Mouse (Mus musculus): ENCODE measurements around the gene Ston1. TPM values are rescaled to one million over a fixed set of nuclear protein-coding genes. Genes with fewer than 3 reads are reported as not detected.

Gene Ston1
- polyA plus RNA-seq, 1 experiment from 2014 or later: 4.8 TPM

GRCm38 (mm10) chr17:88644876-88645275, 47.4 kb downstream of the Ston1 start:
- Histone ChIP-seq H3K4me2 (no peak overlapping the region), H3K36me3 (peaks cover 46% of the 10 kb centered on the region), H3K4me1 (replicated peaks) (no peaks in the 10 kb centered on the region), H3K4me3 (replicated peaks) (no peak overlapping the region), H3K9ac (replicated peaks) (no peak overlapping the region), H3K9me3 (no peaks in the 10 kb centered on the region), H3K27me3 (no peaks in the 10 kb centered on the region), H3K27ac (no peak overlapping the region)
- WGBS: 82% methylated on average over 7 of the region's 7 CpGs
- no peak for ATAC-seq (ENCODE audit: insufficient number of reproducible peaks, insufficient read depth, low FRiP score, low TSS enrichment, low read depth)

DNA sequence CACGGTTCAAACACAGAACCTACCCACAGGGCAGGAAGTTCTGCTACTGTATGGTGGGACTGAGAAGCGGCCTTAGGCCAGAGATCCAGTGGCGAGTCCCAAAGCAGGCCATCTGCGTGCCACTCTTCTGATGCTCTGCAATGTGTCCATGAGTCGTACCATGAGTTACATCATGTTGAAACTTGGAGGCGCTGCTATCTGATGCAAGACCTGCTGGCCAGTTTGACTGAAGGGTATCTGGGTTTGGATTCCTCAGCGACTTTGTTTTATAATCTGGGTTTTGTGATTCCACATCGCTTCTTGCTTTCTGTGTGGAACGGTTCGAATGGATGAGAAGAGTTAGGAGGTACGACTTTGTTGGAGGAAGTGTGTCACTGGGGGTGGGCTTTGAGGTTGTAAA, 47.8 kb downstream of the Ston1 start:
- Histone ChIP-seq H3K9ac (replicated peaks) (no peak overlapping the region), H3K4me2 (no peak overlapping the region), H3K9me3 (no peaks in the 10 kb centered on the region), H3K27ac (no peak overlapping the region), H3K4me1 (replicated peaks) (no peaks in the 10 kb centered on the region), H3K4me3 (replicated peaks) (no peak overlapping the region), H3K27me3 (no peaks in the 10 kb centered on the region), H3K36me3 (peaks cover 42% of the 10 kb centered on the region)
- WGBS: 92% methylated on average over 11 of the region's 11 CpGs
- ATAC-seq (ENCODE audit: insufficient number of reproducible peaks, insufficient read depth, low FRiP score, low TSS enrichment, low read depth): no peak

GRCm38 (mm10) chr17:88647149-88647548, 49.7 kb downstream of the Ston1 start:
- ATAC-seq (ENCODE audit: insufficient number of reproducible peaks, insufficient read depth, low FRiP score, low TSS enrichment, low read depth): no peak
- Histone ChIP-seq H3K36me3 (peaks cover 37% of the 10 kb centered on the region), H3K9me3 (no peaks in the 10 kb centered on the region), H3K27ac (no peak overlapping the region), H3K9ac (replicated peaks) (no peak overlapping the region), H3K4me1 (replicated peaks) (no peaks in the 10 kb centered on the region), H3K27me3 (no peaks in the 10 kb centered on the region), H3K4me2 (no peak overlapping the region), H3K4me3 (replicated peaks) (no peak overlapping the region)
- WGBS: 96% methylated on average over 3 of the region's 3 CpGs

DNA sequence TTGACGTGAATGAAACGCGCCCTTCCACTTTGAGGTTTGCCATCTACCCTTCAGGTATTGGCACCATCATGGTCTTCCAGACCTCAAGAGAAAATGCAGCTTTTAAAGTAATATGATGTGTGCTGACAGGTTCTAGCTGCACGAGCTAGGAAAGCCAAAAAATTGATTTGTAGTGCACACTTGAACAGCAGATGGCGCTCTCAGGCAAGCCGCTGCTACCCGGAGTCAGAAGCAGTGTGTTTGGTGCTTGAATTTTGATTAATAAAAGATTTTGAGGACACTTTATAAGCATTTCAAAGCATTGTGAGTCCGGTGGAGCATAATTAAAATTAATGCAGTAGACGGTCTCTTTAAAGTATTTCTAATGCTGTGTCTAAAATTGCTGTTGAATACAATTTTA, 54.5 kb downstream of the Ston1 start:
- Histone ChIP-seq H3K4me3 (replicated peaks) (no peak overlapping the region), H3K36me3 (peaks cover 14% of the 10 kb centered on the region), H3K9me3 (no peaks in the 10 kb centered on the region), H3K9ac (replicated peaks) (no peak overlapping the region), H3K4me1 (replicated peaks) (no peaks in the 10 kb centered on the region), H3K4me2 (no peak overlapping the region), H3K27me3 (0 out of 2 replicates have a peak, but pooled peaks cover 5% of the 10 kb centered on the region), H3K27ac (no peak overlapping the region)
- no peak for ATAC-seq (ENCODE audit: insufficient number of reproducible peaks, insufficient read depth, low FRiP score, low TSS enrichment, low read depth)
- 6% methylated on average over 9 of the region's 9 CpGs for WGBS

DNA sequence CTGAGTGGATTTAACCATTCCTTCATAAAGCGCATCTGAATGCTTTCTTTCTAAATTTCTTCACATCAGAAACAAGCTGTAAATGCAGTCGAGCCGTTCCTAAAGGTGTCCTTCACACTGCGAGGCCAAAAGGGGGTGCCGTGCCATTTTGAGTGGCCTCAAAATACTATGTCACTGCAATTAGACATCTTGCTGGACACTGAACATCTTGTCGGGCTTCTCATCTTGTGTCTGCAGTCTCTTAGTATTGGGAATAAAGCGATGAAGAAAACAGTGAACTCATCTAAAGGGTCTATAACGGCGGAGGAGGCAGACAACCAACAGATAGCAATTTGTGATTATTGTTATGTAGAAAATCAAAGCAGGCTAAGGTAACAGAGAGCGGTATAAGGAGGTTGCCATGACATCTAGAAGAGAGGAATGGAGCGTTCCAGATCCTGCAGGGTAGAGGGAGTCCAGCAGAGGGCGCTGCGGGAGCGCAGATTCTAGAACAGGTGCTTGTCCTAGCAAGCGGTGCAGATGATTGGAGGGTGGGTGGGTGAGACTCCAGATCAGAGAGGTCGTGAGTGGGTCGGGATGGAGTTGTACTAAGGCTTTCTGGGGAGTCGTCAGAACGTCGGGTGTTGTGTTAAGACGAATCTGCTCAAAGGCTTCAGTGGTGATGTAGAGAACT, 55.4 kb downstream of the Ston1 start:
- Histone ChIP-seq H3K9ac (replicated peaks) (no peak overlapping the region), H3K27ac (no peak overlapping the region)
- 20% methylated on average over 21 of the region's 21 CpGs for WGBS

GRCm38 (mm10) chr17:88653375-88653769, 55.9 kb downstream of the Ston1 start:
- no peak for ATAC-seq (ENCODE audit: insufficient number of reproducible peaks, insufficient read depth, low FRiP score, low TSS enrichment, low read depth)

More for the DNA sequence above, 55.4 kb downstream of the Ston1 start:
- Histone ChIP-seq H3K4me1 (replicated peaks) (no peaks in the 10 kb centered on the region), H3K4me3 (replicated peaks) (no peak overlapping the region), H3K36me3 (peaks cover 14% of the 10 kb centered on the region), H3K4me2 (no peak overlapping the region), H3K9me3 (no peaks in the 10 kb centered on the region), H3K27me3 (0 out of 2 replicates have a peak, but pooled peaks cover 5% of the 10 kb centered on the region)
- ATAC-seq (ENCODE audit: insufficient number of reproducible peaks, insufficient read depth, low FRiP score, low TSS enrichment, low read depth): peak; percentile 47; the same call in 1 of the 2 replicates

DNA sequence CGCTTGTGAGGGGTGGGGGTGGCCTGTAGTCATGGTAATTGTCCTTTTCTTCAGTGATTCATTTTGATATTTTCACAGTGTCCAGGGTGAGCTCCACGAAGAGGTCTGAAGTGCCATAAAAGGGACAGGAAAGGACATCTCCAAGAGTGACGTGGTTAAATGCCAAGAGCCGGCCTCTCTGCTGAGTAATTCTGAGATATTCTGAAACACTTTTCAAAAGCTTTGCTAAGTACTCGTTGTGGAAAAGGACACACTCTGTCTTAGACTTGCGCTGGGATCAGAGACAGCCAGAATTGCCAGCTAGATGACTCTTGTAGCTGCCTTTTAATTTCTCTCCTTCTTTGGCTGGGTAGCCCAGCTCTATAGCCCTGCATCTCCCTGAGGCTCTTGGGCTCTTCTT, 61.0 kb downstream of the Ston1 start:
- Histone ChIP-seq H3K27ac (no peak overlapping the region), H3K27me3 (no peaks in the 10 kb centered on the region), H3K9ac (replicated peaks) (no peak overlapping the region), H3K4me3 (replicated peaks) (no peak overlapping the region), H3K9me3 (no peaks in the 10 kb centered on the region), H3K4me1 (replicated peaks) (peaks cover 10% of the 10 kb centered on the region), H3K36me3 (no peaks in the 10 kb centered on the region), H3K4me2 (no peak overlapping the region)
- WGBS: 83% methylated on average over 6 of the region's 6 CpGs
- ATAC-seq (ENCODE audit: insufficient number of reproducible peaks, insufficient read depth, low FRiP score, low TSS enrichment, low read depth): no peak

More at GRCm38 (mm10) chr17:88653375-88653769, 55.9 kb downstream of the Ston1 start:
- no peaks in the 10 kb centered on the region for H3K4me1 ChIP-seq (replicated peaks)
- WGBS: 81% methylated on average over 4 of the region's 4 CpGs
- H3K4me2 ChIP-seq: no peak overlapping the region
- no peak overlapping the region for H3K9ac ChIP-seq (replicated peaks)
- H3K36me3 ChIP-seq: peaks cover 9% of the 10 kb centered on the region
- no peak overlapping the region for H3K4me3 ChIP-seq (replicated peaks)
- H3K27me3 ChIP-seq: 0 out of 2 replicates have a peak, but pooled peaks cover 5% of the 10 kb centered on the region
- no peak overlapping the region for H3K27ac ChIP-seq
- H3K9me3 ChIP-seq: no peaks in the 10 kb centered on the region

DNA sequence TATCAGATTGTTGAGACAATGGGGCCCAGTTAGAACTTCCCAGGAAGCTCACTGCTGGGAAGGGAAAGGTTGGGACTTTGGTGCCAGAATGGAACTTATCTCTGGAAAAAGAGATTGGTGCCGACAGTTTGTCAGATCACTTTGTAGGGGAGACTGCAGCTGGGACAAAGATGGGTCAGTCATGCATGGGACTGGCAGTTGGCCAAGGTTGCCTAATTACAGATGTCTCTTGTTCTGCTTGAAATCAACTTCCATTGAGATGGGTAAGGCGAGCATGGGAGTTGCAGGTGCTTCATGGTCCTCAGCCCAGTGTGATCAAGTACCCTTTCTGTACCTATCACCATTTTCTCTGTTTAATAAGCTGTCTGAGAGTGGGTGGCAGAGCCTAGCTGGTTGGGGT, 68.6 kb downstream of the Ston1 start:
- Histone ChIP-seq H3K27me3 (0 out of 2 replicates have a peak, but pooled peaks cover 6% of the 10 kb centered on the region), H3K4me1 (replicated peaks) (peaks cover 23% of the 10 kb centered on the region), H3K27ac (no peak overlapping the region), H3K4me2 (no peak overlapping the region), H3K9me3 (no peaks in the 10 kb centered on the region), H3K36me3 (no peaks in the 10 kb centered on the region), H3K9ac (replicated peaks) (no peak overlapping the region), H3K4me3 (replicated peaks) (no peak overlapping the region)
- WGBS: 86% methylated on average over 2 of the region's 2 CpGs
- no peak for ATAC-seq (ENCODE audit: insufficient number of reproducible peaks, insufficient read depth, low FRiP score, low TSS enrichment, low read depth)

- no peak within 1 kb of the TSS for H3K9ac ChIP-seq (replicated peaks)
- peak; percentile 20; the same call in 1 of the 2 replicates for ATAC-seq (ENCODE audit: insufficient number of reproducible peaks, insufficient read depth, low FRiP score, low TSS enrichment, low read depth)
- H3K4me1 ChIP-seq (replicated peaks): peaks cover 23% of the 10 kb centered on the region
- peak within 1 kb of the TSS; percentile 44 for H3K4me2 ChIP-seq
- no peaks in the 10 kb centered on the region for H3K9me3 ChIP-seq
- no peaks in the 10 kb centered on the region for H3K36me3 ChIP-seq
- H3K27ac ChIP-seq: no peak within 1 kb of the TSS
- H3K27me3 ChIP-seq: 0 out of 2 replicates have a peak, but pooled peaks cover 6% of the 10 kb centered on the region
- 0 out of 2 replicates have a peak within 1 kb of the TSS, but pooled peaks have one; percentile 6 for H3K4me3 ChIP-seq (replicated peaks)
- WGBS: 32% methylated on average over 21 of the region's 21 CpGs
These were observed 71.0 kb downstream of the Ston1 start, which contains the start of gene Gtf2a1l for GRCm38 (mm10) chr17:88668452-88668851. Gtf2a1l (plus strand) TSS chr17:88668660.

GRCm38 (mm10) chr17:88669921-88670320, 72.4 kb downstream of the Ston1 start:
- H3K27ac ChIP-seq: peak overlapping the region; percentile 47; the same call in 1 of the 2 replicates
- no peak for ATAC-seq (ENCODE audit: insufficient number of reproducible peaks, insufficient read depth, low FRiP score, low TSS enrichment, low read depth)
- H3K4me1 ChIP-seq (replicated peaks): peaks cover 19% of the 10 kb centered on the region
- no peak overlapping the region for H3K4me2 ChIP-seq
- H3K9me3 ChIP-seq: no peaks in the 10 kb centered on the region
- 0 out of 2 replicates have a peak, but pooled peaks cover 3% of the 10 kb centered on the region for H3K27me3 ChIP-seq
- 16% methylated on average over 2 of the region's 2 CpGs for WGBS
- H3K4me3 ChIP-seq (replicated peaks): no peak overlapping the region
- no peak overlapping the region for H3K9ac ChIP-seq (replicated peaks)
- no peaks in the 10 kb centered on the region for H3K36me3 ChIP-seq

DNA sequence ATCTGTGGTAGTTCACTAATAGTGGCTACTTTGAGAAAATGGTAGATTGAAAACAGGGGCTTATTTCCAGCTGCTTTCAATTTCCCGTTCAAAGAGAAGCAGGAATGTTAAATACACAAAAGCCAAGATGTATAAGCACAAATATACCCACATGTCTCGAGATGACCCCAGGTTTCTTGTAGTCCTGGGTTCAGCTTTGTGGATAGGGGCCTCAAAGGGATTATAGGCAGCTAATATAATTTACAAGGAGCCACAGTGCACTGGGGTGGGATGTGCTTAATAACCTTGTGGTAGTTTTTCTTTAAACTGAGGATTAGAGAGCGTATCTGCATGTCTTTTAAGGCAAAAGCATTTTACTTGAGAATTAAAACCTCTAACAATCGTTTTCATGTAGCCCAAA, 73.3 kb downstream of the Ston1 start:
- no peak overlapping the region for H3K4me2 ChIP-seq
- H3K4me1 ChIP-seq (replicated peaks): peaks cover 19% of the 10 kb centered on the region
- H3K4me3 ChIP-seq (replicated peaks): no peak overlapping the region
- H3K27ac ChIP-seq: peak overlapping the region; percentile 47
- no peaks in the 10 kb centered on the region for H3K9me3 ChIP-seq
- H3K27me3 ChIP-seq: no peaks in the 10 kb centered on the region
- H3K36me3 ChIP-seq: no peaks in the 10 kb centered on the region
- ATAC-seq (ENCODE audit: insufficient number of reproducible peaks, insufficient read depth, low FRiP score, low TSS enrichment, low read depth): peak; percentile 67
- 22% methylated on average over 4 of the region's 4 CpGs for WGBS
- H3K9ac ChIP-seq (replicated peaks): no peak overlapping the region

All from limb, embryonic 12.5 days (tissue).